Mouse (Mus musculus) small intestine, adult 2 months (tissue): ENCODE measurements at regions not wholly inside any gene's neighbourhood (a gene's known extent, or its start where the extent isn't known, plus 50 kb on each side); places are given as distances from the start of the nearest gene placed in this dataset.

Experiments
- CTCF ChIP-seq: fragments of 200-500 bp; IDR thresholded peaks from 2 replicates; pipeline ENCODE4 v1.5.1; 2012; ENCODE audit warnings: low read depth, mild to moderate bottlenecking, control low read depth, inconsistent platforms, low read length, moderate library complexity, mixed read lengths; ENCODE audit not compliant: insufficient replicate concordance, insufficient read length; ENCODE audit errors: extremely low read depth
- POLR2A ChIP-seq: fragments of 200-500 bp; IDR thresholded peaks from 2 replicates; pipeline ENCODE4 v1.6.1; 2012; ENCODE audit warnings: low read depth, mild to moderate bottlenecking, control low read depth, inconsistent platforms, low read length, moderate library complexity

- TF ChIP-seq POLR2A (no peak), CTCF (no peak)
Measured at GRCm38 (mm10) chr2:101284886-101285285, 339.6 kb upstream of the Rag2 start.
